Mouse (Mus musculus) MEL (cell line): Measurements from ENCODE around the gene Znrf4. TPM values are rescaled to one million over a fixed set of nuclear protein-coding genes. Genes with fewer than 3 reads are reported as not detected.

Experiments used
- DNase-seq: peaks from one replicate; pipeline ENCODE4 v3.0.0; 2011; ENCODE audit warnings: low read depth, low spot score
- H3K27ac ChIP-seq: 2 replicates; pipeline ENCODE4 v1.5.1; 2012; ENCODE audit warnings: low read depth, mild to moderate bottlenecking, control low read depth, low read length, moderate library complexity; ENCODE audit not compliant: control insufficient read depth
- H3K27me3 ChIP-seq, 2 experiments: fragments of 150-350 bp in 1 of 2; sonication (generic) in 1 of 2; 2 replicates each; pipeline ENCODE4 v1.6.1; 2012; ENCODE audit warnings: low read length in 2 of 2, mild to moderate bottlenecking in 2 of 2, improper control_type of control experiment in 1 of 2, moderate library complexity in 1 of 2; ENCODE audit not compliant: insufficient read depth in 2 of 2, control insufficient read depth in 1 of 2
- H3K36me3 ChIP-seq, 2 experiments: 2 replicates each; pipeline ENCODE4 v1.6.1; 2012 to 2014; ENCODE audit warnings: low read length in 2 of 2, improper control_type of control experiment in 1 of 2, inconsistent platforms in 1 of 2, mild to moderate bottlenecking in 1 of 2; ENCODE audit not compliant: insufficient read depth in 2 of 2, control insufficient read depth in 1 of 2
- H3K4me1 ChIP-seq, 2 experiments: fragments of 150-350 bp in 1 of 2; sonication (generic) in 1 of 2; 2 replicates each; pipeline ENCODE4 v1.6.1; 2012; ENCODE audit warnings: low read length in 2 of 2, improper control_type of control experiment in 1 of 2, mild to moderate bottlenecking in 1 of 2; ENCODE audit not compliant: insufficient read depth in 2 of 2, control insufficient read depth in 1 of 2
- H3K4me3 ChIP-seq, 2 experiments: fragments of 150-350 bp in 1 of 2; sonication (generic) in 1 of 2; 2 replicates each; pipeline ENCODE4 v1.5.1; 2012; ENCODE audit warnings: low read depth in 2 of 2, low read length in 2 of 2, mild to moderate bottlenecking in 2 of 2, moderate library complexity in 2 of 2, control low read depth in 1 of 2, improper control_type of control experiment in 1 of 2; ENCODE audit not compliant: control insufficient read depth in 1 of 2, insufficient read depth in 1 of 2
- H3K79me2 ChIP-seq: 2 replicates; pipeline ENCODE4 v1.6.1; 2012; ENCODE audit warnings: mild to moderate bottlenecking, low read length, moderate library complexity; ENCODE audit not compliant: control insufficient read depth, poor library complexity, insufficient read depth
- H3K9ac ChIP-seq: 2 replicates; pipeline ENCODE4 v1.6.1; 2012; ENCODE audit warnings: low read depth, mild to moderate bottlenecking, control low read depth, low read length, moderate library complexity; ENCODE audit not compliant: control insufficient read depth, poor library complexity, severe bottlenecking
- H3K9me3 ChIP-seq: fragments of 150-350 bp; sonication (generic); replicated peaks from 2 replicates; pipeline ENCODE4 v1.6.1; 2012; ENCODE audit warnings: mild to moderate bottlenecking, low read length, improper control_type of control experiment, moderate library complexity; ENCODE audit not compliant: insufficient read depth
- BHLHE40 ChIP-seq: IDR thresholded peaks from 2 replicates; pipeline ENCODE4 v1.6.1; 2012; ENCODE audit warnings: low read depth, mild to moderate bottlenecking, inconsistent platforms, low read length, improper control_type of control experiment, borderline replicate concordance
- CHD2 ChIP-seq: IDR thresholded peaks from 2 replicates; pipeline ENCODE4 v1.6.1; 2011; ENCODE audit warnings: low read length, improper control_type of control experiment
- CTCF ChIP-seq, 3 experiments: IDR thresholded peaks in 2 of 3; conservative IDR thresholded peaks in 1 of 3; 2 replicates each; pipeline ENCODE4 v1.5.1; 2011 to 2012; ENCODE audit warnings: low read length in 3 of 3, low read depth in 2 of 3, mild to moderate bottlenecking in 2 of 3, improper control_type of control experiment in 1 of 3, inconsistent platforms in 1 of 3, mixed read lengths in 1 of 3, moderate library complexity in 1 of 3; ENCODE audit not compliant: control insufficient read depth in 1 of 3, insufficient read depth in 1 of 3, poor library complexity in 1 of 3, severe bottlenecking in 1 of 3
- EP300 ChIP-seq, 2 experiments: IDR thresholded peaks; 2 replicates each; pipeline ENCODE4 v1.6.1; 2011; ENCODE audit warnings: improper control_type of control experiment in 2 of 2, low read length in 2 of 2, low read depth in 1 of 2, mild to moderate bottlenecking in 1 of 2
- GATA1 ChIP-seq: IDR thresholded peaks from 2 replicates; pipeline ENCODE4 v1.6.1; 2011; ENCODE audit warnings: low read depth, low read length, improper control_type of control experiment
- HCFC1 ChIP-seq: IDR thresholded peaks from 2 replicates; pipeline ENCODE4 v1.6.1; 2012; ENCODE audit warnings: low read depth, mild to moderate bottlenecking, inconsistent platforms, low read length, improper control_type of control experiment, moderate library complexity
- MAFK ChIP-seq: IDR thresholded peaks from 2 replicates; pipeline ENCODE4 v1.6.1; 2011; ENCODE audit warnings: low read depth, mild to moderate bottlenecking, low read length, improper control_type of control experiment, borderline replicate concordance
- MAX ChIP-seq: IDR thresholded peaks from 2 replicates; pipeline ENCODE4 v1.6.1; 2011; ENCODE audit warnings: low read length, improper control_type of control experiment
- MEF2A ChIP-seq: IDR thresholded peaks from 2 replicates; pipeline ENCODE4 v1.6.1; 2014; ENCODE audit warnings: low read depth, mild to moderate bottlenecking, inconsistent platforms, low read length, improper control_type of control experiment; ENCODE audit not compliant: poor library complexity, insufficient replicate concordance, severe bottlenecking; ENCODE audit errors: extremely low read depth
- MXI1 ChIP-seq: IDR thresholded peaks from 2 replicates; pipeline ENCODE4 v1.6.1; 2011; ENCODE audit warnings: mild to moderate bottlenecking, low read depth, low read length, improper control_type of control experiment
- NELFE ChIP-seq: IDR thresholded peaks from 2 replicates; pipeline ENCODE4 v1.6.1; 2011; ENCODE audit warnings: low read depth, low read length, improper control_type of control experiment
- NRF1 ChIP-seq: IDR thresholded peaks from 2 replicates; pipeline ENCODE4 v1.6.1; 2014; ENCODE audit warnings: low read depth, mild to moderate bottlenecking, inconsistent platforms, low read length, improper control_type of control experiment, moderate library complexity; ENCODE audit not compliant: poor library complexity, insufficient read depth, severe bottlenecking
- RAD21 ChIP-seq: IDR thresholded peaks from 2 replicates; pipeline ENCODE4 v1.6.1; 2011; ENCODE audit warnings: mild to moderate bottlenecking, low read depth, low read length, improper control_type of control experiment
- RCOR1 ChIP-seq: IDR thresholded peaks from 2 replicates; pipeline ENCODE4 v1.6.1; 2012; ENCODE audit warnings: low read depth, mild to moderate bottlenecking, inconsistent platforms, low read length, improper control_type of control experiment
- SIN3A ChIP-seq: IDR thresholded peaks from 2 replicates; pipeline ENCODE4 v1.6.1; 2012; ENCODE audit warnings: low read length, improper control_type of control experiment, inconsistent platforms
- SMC3 ChIP-seq: IDR thresholded peaks from 2 replicates; pipeline ENCODE4 v1.6.1; 2011; ENCODE audit warnings: low read depth, low read length, improper control_type of control experiment
- TBP ChIP-seq: IDR thresholded peaks from 2 replicates; pipeline ENCODE4 v1.8.0; 2011; ENCODE audit warnings: low read depth, low read length, improper control_type of control experiment
- USF2 ChIP-seq, 2 experiments: IDR thresholded peaks; 2 replicates each; pipeline ENCODE4 v1.6.1; 2011 to 2012; ENCODE audit warnings: improper control_type of control experiment in 2 of 2, low read length in 2 of 2, borderline replicate concordance in 1 of 2, inconsistent platforms in 1 of 2, low read depth in 1 of 2, mild to moderate bottlenecking in 1 of 2; ENCODE audit not compliant: insufficient read depth in 1 of 2
- ZMIZ1 ChIP-seq: IDR thresholded peaks from 2 replicates; pipeline ENCODE4 v1.6.1; 2012; ENCODE audit warnings: low read depth, mild to moderate bottlenecking, inconsistent platforms, low read length, improper control_type of control experiment, moderate library complexity
- ZNF384 ChIP-seq: IDR thresholded peaks from 2 replicates; pipeline ENCODE4 v1.6.1; 2012; ENCODE audit warnings: low read depth, mild to moderate bottlenecking, inconsistent platforms, low read length, improper control_type of control experiment
- polyA plus RNA-seq, 2 experiments: library from polyadenylated mRNA; stranded (reverse) in 1 of 2; unstranded in 1 of 2; fragments of >175 nt in 1 of 2; fragments of >200 nt in 1 of 2; gene quantifications; 2 replicates each; pipeline versions ENCODE4 v1.2.1 to v1.2.4; 2012; ENCODE audit warnings: low replicate concordance in 2 of 2, low read depth in 1 of 2; ENCODE audit not compliant: insufficient read length in 2 of 2, insufficient read depth in 1 of 2, missing spikeins in 1 of 2
- total RNA-seq: library from RNA; depleted of rRNA; stranded (reverse); fragments of 300-350 nt; gene quantifications from 2 replicates; pipeline ENCODE4 v1.2.3, GENCODE M21; 2012

The Znrf4 gene
- total and polyA plus RNA-seq, 3 experiments: not detected

DNA sequence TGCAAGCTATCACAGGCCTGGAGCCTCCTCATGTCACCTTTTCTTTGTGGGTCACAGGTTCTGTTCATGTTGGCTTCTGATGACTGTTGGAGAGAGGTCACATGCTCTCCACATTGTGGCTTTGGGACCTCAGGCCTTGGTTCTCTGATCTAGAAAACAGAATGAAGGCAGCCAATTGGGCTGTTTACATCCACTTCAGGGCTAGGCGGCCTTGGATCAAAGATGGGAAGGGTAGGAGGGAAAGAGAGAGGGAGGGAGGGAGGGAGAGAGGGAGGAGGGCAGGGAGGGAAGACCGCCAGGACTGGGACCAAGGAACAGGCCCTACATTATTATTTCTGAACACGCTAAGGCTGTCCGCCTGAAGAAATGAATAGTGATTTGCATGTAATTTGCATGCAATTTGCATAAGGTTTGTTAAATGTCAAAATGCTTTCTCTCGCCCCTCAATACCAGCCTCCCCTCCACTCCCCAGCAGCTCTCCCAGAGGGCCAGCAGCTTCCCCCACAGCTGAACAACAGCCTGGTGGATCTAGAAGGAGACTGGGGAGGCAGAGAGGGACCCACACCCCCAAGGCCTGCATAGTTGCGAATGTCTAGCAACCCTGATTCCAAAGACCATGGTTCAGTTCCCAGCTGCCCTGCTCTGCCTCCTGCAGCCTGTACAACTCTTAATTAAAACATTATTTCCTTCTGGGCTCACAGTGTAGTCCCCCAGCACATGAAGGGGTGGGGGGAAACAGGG lies 39.8 kb upstream of the Znrf4 start:
- TF ChIP-seq MAX (no peak), BHLHE40 (no peak), MEF2A (no peak), TBP (no peak), USF2 (IDR thresholded peaks at IDR 0.05; ENCODE audit: borderline replicate concordance in 1 of 2, insufficient read depth in 1 of 2, low read depth in 1 of 2, low read length in 2 of 2) (no peak)
- H3K79me2 ChIP-seq: no peaks in the 10 kb centered on the region
- no peaks in the 10 kb centered on the region for H3K4me1 ChIP-seq
- no peaks in the 10 kb centered on the region for H3K9me3 ChIP-seq
- no peak overlapping the region for H3K9ac ChIP-seq
- H3K36me3 ChIP-seq: no peaks in the 10 kb centered on the region
- H3K4me3 ChIP-seq: no peak overlapping the region
- no peak overlapping the region for H3K27ac ChIP-seq
- no peak for DNase-seq
- H3K27me3 ChIP-seq: no peaks in the 10 kb centered on the region

GRCm38 (mm10) chr17:56550784-56551475 lies 38.7 kb upstream of the Znrf4 start:
- DNase-seq: no peak
- no peak overlapping the region for H3K27ac ChIP-seq
- no peak overlapping the region for H3K9ac ChIP-seq
- H3K4me3 ChIP-seq: no peak overlapping the region
- no peaks in the 10 kb centered on the region for H3K4me1 ChIP-seq
- H3K9me3 ChIP-seq: no peaks in the 10 kb centered on the region
- H3K27me3 ChIP-seq: no peaks in the 10 kb centered on the region
- H3K79me2 ChIP-seq: no peaks in the 10 kb centered on the region
- H3K36me3 ChIP-seq: no peaks in the 10 kb centered on the region
- TF ChIP-seq ZNF384 (no peak), MXI1 (no peak), SMC3 (no peak), HCFC1 (no peak), EP300 (IDR thresholded peaks at IDR 0.05; ENCODE audit: low read depth in 1 of 2, low read length in 2 of 2) (no peak), RCOR1 (no peak), ZMIZ1 (no peak), RAD21 (no peak), MAFK (no peak), BHLHE40 (no peak), SIN3A (no peak), MAX (no peak), CHD2 (no peak), NELFE (no peak), CTCF (IDR thresholded peaks at IDR 0.05 in 2 of 3, conservative IDR thresholded peaks at IDR 0.05 in 1 of 3; ENCODE audit: control insufficient read depth in 1 of 3, insufficient read depth in 1 of 3, low read depth in 2 of 3, low read length in 3 of 3, poor library complexity in 1 of 3, severe bottlenecking in 1 of 3) (no peak), GATA1 (no peak), NRF1 (no peak)
- TF ChIP-seq, all 39 proteins: peak for 0
